Mouse (Mus musculus) heart, adult 18-20 months (tissue): ENCODE data around the gene Inafm2. TPM values are rescaled to one million over a fixed set of nuclear protein-coding genes. Genes with fewer than 3 reads are reported as not detected.

ENCODE experiments used
- DNase-seq, 2 experiments: peaks; one replicate each; pipeline ENCODE4 v3.0.0; 2021 to 2022; ENCODE audit warnings: mixed read lengths in 1 of 2
- total RNA-seq, 2 experiments: library from RNA; stranded (reverse); gene quantifications; 2 replicates each; pipeline ENCODE4 v1.2.3; 2021

The Inafm2 gene
- total RNA-seq, 2 experiments from 2014 or later, result 31.3 to 35.1 TPM

DNA sequence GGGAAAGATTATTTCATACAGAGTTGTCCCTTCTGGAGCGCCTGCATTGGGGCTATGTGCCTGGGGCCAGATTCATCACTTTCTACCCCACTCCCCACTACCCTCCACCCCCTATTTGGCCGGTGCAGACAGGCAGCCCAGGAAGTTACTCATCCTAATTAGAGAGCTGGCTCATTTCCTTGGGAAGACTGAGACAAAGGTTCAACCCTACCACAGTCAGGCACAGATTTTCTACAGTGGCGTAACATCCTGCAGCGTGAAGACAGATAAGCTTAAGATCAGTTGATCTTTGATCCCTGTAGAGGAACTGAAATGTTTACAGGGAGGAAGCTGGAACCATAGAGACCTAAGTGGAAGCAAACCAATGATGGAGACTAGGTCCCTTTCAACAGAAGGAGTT is 36.7 kb downstream of the Inafm2 start:
- DNase-seq, result no peak

GRCm38 (mm10) chr2:118783093-118783492 is 37.5 kb downstream of the Inafm2 start:
- no peak for DNase-seq

DNA sequence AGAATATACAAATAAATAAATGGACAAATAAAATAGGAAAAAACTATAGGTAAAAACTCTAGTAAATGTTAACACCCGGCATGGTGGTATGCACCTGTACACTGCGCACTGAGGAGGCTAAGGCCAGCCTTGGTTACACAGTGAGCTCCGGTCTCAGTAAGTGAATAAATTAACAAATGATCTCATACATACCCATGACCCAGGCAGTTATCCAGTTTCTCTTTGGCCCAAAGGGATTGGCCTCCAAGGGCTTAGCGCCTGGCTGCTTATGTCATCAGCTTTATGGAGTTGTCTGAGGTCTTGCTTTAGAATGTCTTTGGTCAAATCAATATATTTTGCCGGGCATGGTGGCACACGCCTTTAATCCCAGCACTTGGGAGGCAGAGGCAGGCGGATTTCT is 38.1 kb downstream of the Inafm2 start:
- no peak for DNase-seq

DNA sequence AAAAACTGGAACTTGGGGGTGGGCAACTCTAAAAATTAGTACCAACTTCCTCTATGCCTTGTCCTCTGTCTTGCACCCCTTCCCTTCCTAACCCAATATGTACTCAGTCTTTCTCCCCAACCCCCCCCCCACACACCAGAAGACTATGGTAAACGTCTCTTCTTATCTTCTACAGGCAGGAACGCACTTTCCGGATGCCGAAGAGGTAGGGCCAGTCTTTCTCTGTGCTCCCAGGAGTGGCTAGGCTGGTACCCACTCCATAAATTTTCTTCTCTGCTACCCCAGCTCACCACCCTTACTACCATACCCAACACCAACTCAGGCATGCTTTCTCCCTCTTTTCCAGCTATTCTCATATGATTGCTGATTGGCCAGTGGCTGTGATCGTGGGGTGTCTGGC is 41.0 kb downstream of the Inafm2 start:
- no peak for DNase-seq

- DNase-seq, result peak in 1 of 2 experiments; percentile 9
These were observed 43.9 kb downstream of the Inafm2 start for GRCm38 (mm10) chr2:118789501-118789900.

DNA sequence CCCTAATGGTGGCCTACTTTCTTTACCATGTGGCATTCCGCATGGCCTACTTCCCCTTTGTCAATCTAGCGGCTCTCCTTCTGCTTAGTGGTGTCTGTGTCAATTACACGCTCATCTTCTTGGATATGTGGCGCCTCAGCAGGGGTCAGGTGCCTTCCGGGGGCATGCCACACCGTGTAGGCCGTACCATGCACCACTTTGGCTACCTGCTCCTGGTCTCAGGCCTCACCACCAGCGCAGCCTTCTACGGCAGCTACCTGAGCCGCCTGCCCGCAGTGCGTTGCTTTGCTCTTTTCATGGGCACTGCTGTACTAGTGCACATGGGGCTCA is 44.6 kb downstream of the Inafm2 start:
- DNase-seq, result no peak

GRCm38 (mm10) chr2:118790551-118791525 is 45.3 kb downstream of the Inafm2 start:
- peak; percentile 60 to 68 for DNase-seq

- no peak for DNase-seq
These were observed 46.2 kb downstream of the Inafm2 start for GRCm38 (mm10) chr2:118791591-118792258.

DNA sequence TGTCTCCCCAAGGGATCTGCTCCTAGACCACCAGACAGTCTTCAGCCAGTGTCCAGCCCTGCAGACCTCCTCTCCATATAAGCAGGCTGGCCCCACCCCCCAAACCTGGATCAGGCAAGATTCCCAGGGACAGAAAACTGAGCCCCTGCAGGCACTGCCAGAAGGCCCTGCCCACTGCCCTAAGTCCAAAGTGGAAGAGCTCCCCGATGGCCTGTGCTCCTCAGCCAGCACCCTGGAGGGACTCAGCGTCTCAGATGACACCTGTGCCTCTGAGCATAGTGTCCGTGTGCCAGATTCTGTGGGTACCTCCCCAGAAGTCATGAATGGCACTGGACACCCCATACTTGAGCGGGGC is 46.7 kb downstream of the Inafm2 start:
- no peak for DNase-seq

- DNase-seq, result no peak
These were observed 48.1 kb downstream of the Inafm2 start for GRCm38 (mm10) chr2:118793636-118794035.

Other genes starting within 250 kb of the Inafm2 start
- 1 to 10 TPM; 5.2 to 5.4 TPM for gene Bmf, start 196.1 kb upstream of the Inafm2 start, total RNA-seq
- gene Bub1b, start 147.5 kb upstream of the Inafm2 start, total RNA-seq, result 1 to 10 TPM in 1 of 2 experiments, under 1 TPM in 1; 0.82 to 1.8 TPM
- 1 to 10 TPM; 9.0 to 9.3 TPM for gene Pak6, start 82.5 kb upstream of the Inafm2 start, total RNA-seq
- 1 to 10 TPM; 1.1 to 1.3 TPM for gene Ankrd63, start 41.8 kb upstream of the Inafm2 start, total RNA-seq
- gene Plcb2, start 17.3 kb upstream of the Inafm2 start, total RNA-seq, result 1 to 10 TPM; 1.4 to 2.6 TPM
- gene Ccdc9b, start 16.9 kb downstream of the Inafm2 start, total RNA-seq, result 10 to 100 TPM; 20.8 to 25.7 TPM
- gene Phgr1, start 27.0 kb downstream of the Inafm2 start, total RNA-seq, result not detected
- gene Disp2, start 34.0 kb downstream of the Inafm2 start, total RNA-seq, result under 1 TPM in 1 of 2 experiments, not detected in 1; 0.07 TPM
- 1 to 10 TPM in 1 of 2 experiments, under 1 TPM in 1; 0.85 to 1.6 TPM for gene Knstrn, start 68.2 kb downstream of the Inafm2 start, total RNA-seq
- gene Ivd, start 116.2 kb downstream of the Inafm2 start, total RNA-seq, result 100 to 1,000 TPM; 410 to 473 TPM
- gene Bahd1, start 154.6 kb downstream of the Inafm2 start, total RNA-seq, result 10 to 100 TPM; 17.5 to 18.6 TPM
- gene Chst14, start 180.7 kb downstream of the Inafm2 start, total RNA-seq, result 1 to 10 TPM; 6.9 to 7.9 TPM